ENCODE assay signal across 13 mouse cellular contexts in the genomic region with DNA sequence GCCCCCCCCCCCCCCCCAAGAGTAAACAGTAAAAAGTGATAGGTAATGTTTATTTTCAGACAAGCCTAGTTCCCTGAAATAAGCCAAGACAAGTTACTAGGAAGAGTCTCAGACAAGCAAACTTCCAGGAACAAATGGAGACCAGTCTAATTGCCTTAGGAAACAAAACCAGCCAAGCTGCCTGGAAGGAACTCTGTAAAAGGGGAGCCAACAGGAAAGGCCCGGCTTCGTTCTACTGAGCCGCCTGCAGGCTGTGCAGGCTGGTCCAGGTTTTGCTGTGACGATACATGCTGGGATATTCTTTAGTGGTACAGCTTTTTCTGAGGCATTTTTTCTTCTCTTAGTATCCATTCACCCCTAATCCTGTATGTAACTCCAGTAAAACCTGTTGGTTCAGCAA.
"Had no signal": no experiment of that assay in that cellular context is flagged by ENCODE, and none has a peak within 500 bp of the region (broad histone marks: within the 10 kb centered on the region; RNA-seq: fewer than 3 reads in every experiment).

No protein-coding gene starts in this region.

- H3K27me3 ChIP-seq: liver, embryonic 15.5 days; neural tube, embryonic 15.5 days had no signal

- H3K9me3 ChIP-seq: limb, embryonic 10.5 days; liver, embryonic 15.5 days; midbrain, embryonic 10.5 days; neural tube, embryonic 15.5 days had no signal

- H3K4me3 ChIP-seq: limb, embryonic 10.5 days; liver, embryonic 15.5 days; midbrain, embryonic 10.5 days; myocyte; neural tube, embryonic 15.5 days had no signal

- H3K27ac ChIP-seq: limb, embryonic 10.5 days; liver, embryonic 15.5 days; midbrain, embryonic 10.5 days; neural tube, embryonic 15.5 days had no signal

- DNase-seq: kidney, adult 18-20 months; kidney, postnatal 10 days; midbrain, embryonic 14.5 days; right cerebral cortex, adult 18-20 months; spleen, adult 18-20 months; thymus, adult 18-20 months; thymus, postnatal 14 days had no signal

- H3K9ac ChIP-seq: liver, embryonic 15.5 days; neural tube, embryonic 15.5 days had no signal

- H3K4me1 ChIP-seq: limb, embryonic 10.5 days; liver, embryonic 15.5 days; midbrain, embryonic 10.5 days; neural tube, embryonic 15.5 days had no signal

- H3K4me2 ChIP-seq: liver, embryonic 11.5 days; liver, embryonic 15.5 days; neural tube, embryonic 15.5 days had no signal

- H3K36me3 ChIP-seq: limb, embryonic 10.5 days; liver, embryonic 15.5 days; midbrain, embryonic 10.5 days; neural tube, embryonic 15.5 days had no signal
